Mouse (Mus musculus): ENCODE measurements at regions not wholly inside any gene's neighbourhood (a gene's known extent, or its start where the extent isn't known, plus 50 kb on each side); places are given as distances from the start of the nearest gene placed in this dataset.
"Not testable (repeated sequence)": the region's sequence is repeated elsewhere in the genome, so short reads cannot be mapped to it uniquely, and the experiment has no call there.

DNA sequence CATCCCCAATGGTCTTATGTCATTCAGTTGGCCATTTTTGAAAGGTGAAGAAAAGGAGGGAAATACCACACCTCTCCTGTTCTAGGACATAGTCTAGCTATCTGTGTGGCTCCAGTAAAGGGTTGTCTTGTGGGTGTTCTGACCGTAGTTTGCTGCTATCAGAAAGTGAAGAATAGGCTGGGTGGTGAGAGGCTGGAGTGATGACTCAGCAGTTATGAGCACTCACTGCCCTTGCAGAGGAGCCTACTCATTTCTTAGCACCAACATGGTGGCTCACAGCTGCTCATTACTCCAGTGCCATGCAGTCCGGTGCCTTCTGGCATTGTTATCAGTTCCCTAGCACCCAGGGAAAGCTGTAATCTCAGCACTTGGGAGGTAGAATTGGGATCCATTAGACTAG is 217.0 kb downstream of the 1810013L24Rik start:
- TF ChIP-seq CTCF (IDR thresholded peaks at IDR 0.05; ENCODE audit: low read depth) (no peak), EP300 (IDR thresholded peaks at IDR 0.05; ENCODE audit: low read depth) (no peak)
- ATAC-seq (ENCODE audit: insufficient read depth) (peak; percentile 58; the same call in 1 of the 2 replicates), DNase-seq (ENCODE audit: low read depth in 3 of 3, low spot score in 3 of 3) (peak; percentile 20 to 29 (median 29))
- Histone ChIP-seq H3K4me2 (ENCODE audit: low read depth) (no peak overlapping the region), H3K36me3 (replicated peaks; ENCODE audit: control insufficient read depth, insufficient read depth, low read depth) (no peaks in the 10 kb centered on the region), H3K4me3 (ENCODE audit: insufficient read depth in 1 of 2, low read depth in 2 of 2, low read length in 2 of 2) (no peak overlapping the region), H3K9ac (replicated peaks) (no peak overlapping the region), H3K27ac (no peak overlapping the region), H3K9me3 (ENCODE audit: control insufficient read depth, low read length) (no peaks in the 10 kb centered on the region), H3K27me3 (ENCODE audit: control insufficient read depth, insufficient read depth, low read length) (no peaks in the 10 kb centered on the region), H3K4me1 (replicated peaks; ENCODE audit: control insufficient read depth in 2 of 2, insufficient read depth in 2 of 2, low read length in 1 of 2) (peaks cover 0 to 11% of the 10 kb centered on the region in 2 experiments; a peak in 3 of 4 replicates)
- 45% methylated on average over 2 of the region's 2 CpGs for WGBS (ENCODE audit: insufficient replicate concordance)

DNA sequence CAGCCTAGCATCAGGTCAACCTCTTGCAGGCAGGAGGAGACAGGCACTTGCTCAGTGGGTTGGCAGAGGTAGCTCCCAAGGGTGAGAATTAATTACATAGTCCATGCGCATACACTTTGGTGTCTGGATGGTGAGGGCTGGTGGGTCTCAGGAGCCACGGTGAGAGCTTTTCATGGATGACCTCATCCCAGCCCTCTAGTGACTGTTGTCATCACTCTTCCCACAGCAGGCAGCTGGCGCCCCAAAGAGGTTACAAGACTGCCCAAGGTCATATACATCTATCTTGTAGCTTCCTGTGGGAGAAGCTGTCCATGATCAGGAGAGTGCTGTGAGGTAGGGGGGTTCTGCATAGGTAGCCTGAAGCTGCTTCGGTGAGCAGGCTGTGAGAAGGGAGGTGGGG is 224.5 kb downstream of the 1810013L24Rik start:
- Histone ChIP-seq H3K27ac (no peak overlapping the region), H3K36me3 (replicated peaks; ENCODE audit: control insufficient read depth, insufficient read depth, low read depth) (no peaks in the 10 kb centered on the region), H3K27me3 (ENCODE audit: control insufficient read depth, insufficient read depth, low read length) (no peaks in the 10 kb centered on the region), H3K9ac (replicated peaks) (no peak overlapping the region), H3K4me1 (replicated peaks; ENCODE audit: control insufficient read depth in 2 of 2, insufficient read depth in 2 of 2, low read length in 1 of 2) (peaks cover 0 to under 1% of the 10 kb centered on the region in 2 experiments; a peak in 2 of 4 replicates), H3K9me3 (ENCODE audit: control insufficient read depth, low read length) (no peaks in the 10 kb centered on the region), H3K4me3 (ENCODE audit: insufficient read depth in 1 of 2, low read depth in 2 of 2, low read length in 2 of 2) (no peak overlapping the region), H3K4me2 (ENCODE audit: low read depth) (no peak overlapping the region)
- DNase-seq (ENCODE audit: low read depth in 3 of 3, low spot score in 3 of 3) (no peak), ATAC-seq (ENCODE audit: insufficient read depth) (no peak)
- no peak for TF ChIP-seq EP300 (IDR thresholded peaks at IDR 0.05; ENCODE audit: low read depth)
- 55% methylated on average over 4 of the region's 4 CpGs for WGBS (ENCODE audit: insufficient replicate concordance)

DNA sequence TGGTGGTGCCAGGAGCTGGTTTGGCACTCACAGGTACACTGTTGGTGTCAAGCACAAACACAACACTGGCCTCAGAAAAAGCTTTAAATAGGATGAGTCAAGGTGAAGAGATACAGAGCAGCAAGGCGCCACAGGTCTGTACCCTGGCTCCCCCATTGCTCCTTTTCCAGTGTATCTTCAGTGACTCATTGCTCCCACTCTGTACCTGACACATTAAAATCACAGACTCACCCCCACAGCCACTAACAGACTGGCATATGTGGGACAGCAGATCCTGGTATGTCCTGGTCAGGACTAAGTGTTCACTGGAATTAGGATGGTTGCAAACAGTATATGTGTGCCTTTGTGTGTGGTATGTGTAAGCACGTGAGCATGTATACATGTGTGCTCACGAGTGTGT is 226.5 kb downstream of the 1810013L24Rik start:
- Histone ChIP-seq H3K4me3 (ENCODE audit: insufficient read depth in 1 of 2, low read depth in 2 of 2, low read length in 2 of 2) (no peak overlapping the region), H3K9ac (replicated peaks) (no peak overlapping the region), H3K9me3 (ENCODE audit: control insufficient read depth, low read length) (no peaks in the 10 kb centered on the region), H3K27me3 (ENCODE audit: control insufficient read depth, insufficient read depth, low read length) (no peaks in the 10 kb centered on the region), H3K36me3 (replicated peaks; ENCODE audit: control insufficient read depth, insufficient read depth, low read depth) (no peaks in the 10 kb centered on the region), H3K4me1 (replicated peaks; ENCODE audit: control insufficient read depth in 2 of 2, insufficient read depth in 2 of 2, low read length in 1 of 2) (no peaks in the 10 kb centered on the region), H3K27ac (no peak overlapping the region), H3K4me2 (ENCODE audit: low read depth) (no peak overlapping the region)
- ATAC-seq (ENCODE audit: insufficient read depth) (no peak), DNase-seq (ENCODE audit: low read depth in 3 of 3, low spot score in 3 of 3) (no peak)
- TF ChIP-seq CTCF (IDR thresholded peaks at IDR 0.05; ENCODE audit: low read depth) (no peak), EP300 (IDR thresholded peaks at IDR 0.05; ENCODE audit: low read depth) (no peak)
- 58% methylated on average over 3 of the region's 3 CpGs for WGBS (ENCODE audit: insufficient replicate concordance)

DNA sequence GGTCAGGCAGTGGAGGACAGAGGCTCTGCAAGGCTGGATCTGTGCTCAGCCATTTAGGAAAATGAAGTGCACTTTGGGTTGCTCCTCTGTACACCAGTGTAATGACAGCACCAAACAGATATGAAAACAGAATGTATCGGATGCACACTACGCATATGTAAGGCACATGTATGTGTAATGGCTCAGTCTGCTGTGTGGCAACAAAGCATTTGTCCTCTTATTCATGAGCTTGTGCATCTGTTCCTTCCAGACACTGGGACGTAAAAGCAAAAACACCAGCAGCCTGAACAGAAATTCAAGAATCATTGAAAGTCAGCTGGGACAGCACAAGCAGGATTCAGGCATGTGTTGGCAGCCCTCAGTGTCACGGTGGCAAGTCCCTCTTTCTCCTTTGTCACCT is 241.6 kb downstream of the 1810013L24Rik start:
- DNase-seq (ENCODE audit: low read depth in 3 of 3, low spot score in 3 of 3) (no peak), ATAC-seq (ENCODE audit: insufficient read depth) (no peak)
- H3K27ac ChIP-seq, result no peak overlapping the region
- WGBS (ENCODE audit: insufficient replicate concordance), result 67% methylated on average over 4 of the region's 4 CpGs
- no peaks in the 10 kb centered on the region for H3K4me1 ChIP-seq (replicated peaks; ENCODE audit: control insufficient read depth in 2 of 2, insufficient read depth in 2 of 2, low read length in 1 of 2)
- no peaks in the 10 kb centered on the region for H3K36me3 ChIP-seq (replicated peaks; ENCODE audit: control insufficient read depth, insufficient read depth, low read depth)
- H3K9ac ChIP-seq (replicated peaks), result no peak overlapping the region
- H3K27me3 ChIP-seq (ENCODE audit: control insufficient read depth, insufficient read depth, low read length), result no peaks in the 10 kb centered on the region
- no peak overlapping the region for H3K4me3 ChIP-seq (ENCODE audit: insufficient read depth in 1 of 2, low read depth in 2 of 2, low read length in 2 of 2)
- no peaks in the 10 kb centered on the region for H3K9me3 ChIP-seq (ENCODE audit: control insufficient read depth, low read length)
- no peak for TF ChIP-seq EP300 (IDR thresholded peaks at IDR 0.05; ENCODE audit: low read depth)
- TF ChIP-seq CTCF (IDR thresholded peaks at IDR 0.05; ENCODE audit: low read depth), result no peak
- H3K4me2 ChIP-seq (ENCODE audit: low read depth), result no peak overlapping the region

DNA sequence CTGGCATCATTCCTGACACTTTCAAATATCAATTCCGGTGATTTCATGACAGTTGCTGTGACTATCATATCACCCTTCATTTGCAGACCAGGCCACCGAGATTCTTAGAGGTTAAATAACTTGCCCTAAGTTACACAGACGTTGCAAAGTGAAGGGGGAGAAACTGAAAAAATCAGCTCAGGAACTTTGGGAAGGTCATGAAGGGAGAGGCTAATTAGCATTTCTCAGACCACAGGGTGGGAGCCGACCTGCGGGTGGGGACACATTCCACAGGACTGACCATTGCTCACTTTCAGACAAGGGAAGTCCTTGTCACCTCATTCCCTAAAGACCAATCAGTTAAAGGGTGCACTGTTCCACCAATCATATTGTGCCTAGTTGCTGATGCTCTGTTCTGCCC is 242.1 kb downstream of the 1810013L24Rik start:
- not testable (repeated sequence) for H3K9ac ChIP-seq (replicated peaks); H3K27me3 ChIP-seq (ENCODE audit: control insufficient read depth, insufficient read depth, low read length); H3K4me1 ChIP-seq (replicated peaks; ENCODE audit: control insufficient read depth in 2 of 2, insufficient read depth in 2 of 2, low read length in 1 of 2); DNase-seq (ENCODE audit: low read depth in 3 of 3, low spot score in 3 of 3); H3K36me3 ChIP-seq (replicated peaks; ENCODE audit: control insufficient read depth, insufficient read depth, low read depth); H3K27ac ChIP-seq; H3K9me3 ChIP-seq (ENCODE audit: control insufficient read depth, low read length); H3K4me2 ChIP-seq (ENCODE audit: low read depth); ATAC-seq (ENCODE audit: insufficient read depth); H3K4me3 ChIP-seq (ENCODE audit: insufficient read depth in 1 of 2, low read depth in 2 of 2, low read length in 2 of 2)
- 67% methylated on average over 5 of the region's 5 CpGs for WGBS (ENCODE audit: insufficient replicate concordance)

DNA sequence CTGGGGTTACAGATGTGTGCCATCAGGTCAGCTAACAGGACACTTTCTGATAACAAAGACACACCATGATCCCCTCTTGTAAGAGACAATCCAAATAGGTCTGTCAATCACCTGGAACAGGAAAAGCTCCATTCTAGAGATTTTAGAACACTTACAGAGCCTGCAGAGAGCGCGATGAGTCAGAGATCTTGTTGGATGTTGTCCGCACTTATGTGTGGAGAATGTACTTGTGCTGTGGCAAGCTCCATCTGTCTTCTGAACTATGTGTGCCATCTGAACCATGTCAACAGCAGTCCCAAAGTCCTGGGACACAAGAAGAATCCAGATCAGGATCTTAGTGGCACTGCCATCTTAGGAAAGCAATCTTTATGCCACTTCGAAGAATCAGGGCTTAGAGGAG is 244.4 kb downstream of the 1810013L24Rik start:
- H3K4me3 ChIP-seq (ENCODE audit: insufficient read depth in 1 of 2, low read depth in 2 of 2, low read length in 2 of 2), result no peak overlapping the region
- WGBS (ENCODE audit: insufficient replicate concordance), result 72% methylated on average over 4 of the region's 4 CpGs

More for the DNA sequence above, 244.4 kb downstream of the 1810013L24Rik start:
- no peaks in the 10 kb centered on the region for H3K9me3 ChIP-seq (ENCODE audit: control insufficient read depth, low read length)
- no peak overlapping the region for H3K9ac ChIP-seq (replicated peaks)
- no peak overlapping the region for H3K4me2 ChIP-seq (ENCODE audit: low read depth)
- H3K27me3 ChIP-seq (ENCODE audit: control insufficient read depth, insufficient read depth, low read length), result no peaks in the 10 kb centered on the region
- H3K4me1 ChIP-seq (replicated peaks; ENCODE audit: control insufficient read depth in 2 of 2, insufficient read depth in 2 of 2, low read length in 1 of 2), result no peaks in the 10 kb centered on the region
- ATAC-seq (ENCODE audit: insufficient read depth) (no peak), DNase-seq (ENCODE audit: low read depth in 3 of 3, low spot score in 3 of 3) (no peak)
- no peak for TF ChIP-seq EP300 (IDR thresholded peaks at IDR 0.05; ENCODE audit: low read depth)
- no peak for TF ChIP-seq CTCF (IDR thresholded peaks at IDR 0.05; ENCODE audit: low read depth)
- H3K27ac ChIP-seq, result no peak overlapping the region
- H3K36me3 ChIP-seq (replicated peaks; ENCODE audit: control insufficient read depth, insufficient read depth, low read depth), result no peaks in the 10 kb centered on the region

Measured in liver, embryonic 14.5 days (tissue).